Mouse (Mus musculus) spleen, adult 2 months (tissue): ENCODE measurements around the gene Phf2. TPM values are rescaled to one million over a fixed set of nuclear protein-coding genes. Genes with fewer than 3 reads are reported as not detected.

Source experiments
- DNase-seq, 2 experiments: peaks; one replicate each; pipeline versions ENCODE4 v3.0.0 to v3.0.0-alpha.2; 2012 to 2021; ENCODE audit warnings: low spot score in 2 of 2, low read depth in 1 of 2
- H3K27ac ChIP-seq: fragments of 200-500 bp; 2 replicates; pipeline ENCODE4 v1.5.1; 2012; ENCODE audit warnings: low read length, inconsistent platforms; ENCODE audit not compliant: insufficient read depth
- H3K27me3 ChIP-seq: fragments of 200-500 bp; 2 replicates; pipeline ENCODE4 v1.6.1; 2012; ENCODE audit warnings: mild to moderate bottlenecking, moderate library complexity, low read length, inconsistent platforms; ENCODE audit not compliant: control insufficient read depth, insufficient read depth
- H3K36me3 ChIP-seq: fragments of 200-500 bp; 2 replicates; pipeline ENCODE4 v1.6.1; 2012; ENCODE audit warnings: mild to moderate bottlenecking, low read length, inconsistent platforms; ENCODE audit not compliant: control insufficient read depth, insufficient read depth
- H3K4me1 ChIP-seq: fragments of 200-500 bp; 2 replicates; pipeline ENCODE4 v1.6.1; 2011; ENCODE audit warnings: inconsistent platforms; ENCODE audit not compliant: control insufficient read depth, insufficient read depth, insufficient read length
- H3K4me3 ChIP-seq: fragments of 200-500 bp; 2 replicates; pipeline ENCODE4 v1.5.1; 2011; ENCODE audit warnings: mild to moderate bottlenecking, inconsistent platforms; ENCODE audit not compliant: insufficient read depth, insufficient read length; ENCODE audit errors: extremely low read depth
- CTCF ChIP-seq: fragments of 200-500 bp; IDR thresholded peaks from 2 replicates; pipeline ENCODE4 v1.5.1; 2011; ENCODE audit warnings: mild to moderate bottlenecking, inconsistent platforms; ENCODE audit not compliant: insufficient read depth, insufficient read length, insufficient replicate concordance; ENCODE audit errors: extremely low read depth
- POLR2A ChIP-seq: fragments of 200-500 bp; IDR thresholded peaks from 2 replicates; pipeline ENCODE4 v1.6.1; 2011; ENCODE audit warnings: low read depth, low read length, inconsistent platforms
- WGBS: fragments of 180-500 bp; shearing (Covaris S2); methylation state at CpG from one replicate; pipeline ENCODE4 v1.1.7; 2018; 5-methylcytosine and 5-hydroxymethylcytosine counted together
- polyA plus RNA-seq: library from polyadenylated mRNA; depleted of rRNA; stranded (reverse); fragments of >200 nt; gene quantifications from 2 replicates; pipeline ENCODE4 v1.2.3, GENCODE M21; 2012; rRNA removed

Phf2 gene
- polyA plus RNA-seq, result 16.4 and 18.6 TPM in 2 replicates

GRCm38 (mm10) chr13:48870771-48871731 lies at the start of gene Phf2:
Gene Phf2, minus strand, starts transcription at chr13:48871119.
- H3K4me1 ChIP-seq, result peaks cover 18% of the 10 kb centered on the region; the same call in 1 of the 2 replicates
- no peaks in the 10 kb centered on the region for H3K27me3 ChIP-seq
- peak within 1 kb of the TSS; percentile 83 for H3K27ac ChIP-seq
- no peaks in the 10 kb centered on the region for H3K36me3 ChIP-seq
- TF ChIP-seq POLR2A (no peak), CTCF (no peak)
- DNase-seq, result peak in 1 of 2 experiments; percentile 27
- 20% methylated on average over 100 of the region's 117 CpGs for WGBS
- peak within 1 kb of the TSS; percentile 80 for H3K4me3 ChIP-seq

GRCm38 (mm10) chr13:48919756-48920415 lies 49.0 kb upstream of the Phf2 start:
- H3K4me3 ChIP-seq, result no peak overlapping the region
- H3K36me3 ChIP-seq, result peaks cover 29% of the 10 kb centered on the region
- no peak for DNase-seq
- no peaks in the 10 kb centered on the region for H3K27me3 ChIP-seq
- 83% methylated on average over 7 of the region's 7 CpGs for WGBS
- no peak overlapping the region for H3K27ac ChIP-seq
- no peaks in the 10 kb centered on the region for H3K4me1 ChIP-seq
- TF ChIP-seq POLR2A (no peak), CTCF (no peak)

- H3K4me1 ChIP-seq, result no peaks in the 10 kb centered on the region
- no peak for DNase-seq
- H3K27me3 ChIP-seq, result no peaks in the 10 kb centered on the region
- H3K4me3 ChIP-seq, result no peak overlapping the region
- WGBS, result 91% methylated on average over 3 of the region's 3 CpGs
- H3K36me3 ChIP-seq, result peaks cover 34% of the 10 kb centered on the region
- TF ChIP-seq POLR2A (no peak), CTCF (no peak)
- H3K27ac ChIP-seq, result no peak overlapping the region
These were observed 46.2 kb upstream of the Phf2 start for GRCm38 (mm10) chr13:48917113-48917599.

GRCm38 (mm10) chr13:48913680-48914079 lies 42.8 kb upstream of the Phf2 start:
- Histone ChIP-seq H3K4me3 (no peak overlapping the region), H3K27me3 (no peaks in the 10 kb centered on the region), H3K4me1 (no peaks in the 10 kb centered on the region), H3K27ac (no peak overlapping the region), H3K36me3 (peaks cover 43% of the 10 kb centered on the region)
- 90% methylated on average over 1 of the region's 1 CpGs for WGBS
- no peak for DNase-seq
- TF ChIP-seq CTCF, result no peak
- no peak for TF ChIP-seq POLR2A

GRCm38 (mm10) chr13:48913141-48913540 lies 42.2 kb upstream of the Phf2 start:
- WGBS, result 92% methylated on average over 3 of the region's 3 CpGs

GRCm38 (mm10) chr13:48911426-48911825 lies 40.5 kb upstream of the Phf2 start:
- no peaks in the 10 kb centered on the region for H3K4me1 ChIP-seq
- no peak overlapping the region for H3K4me3 ChIP-seq
- DNase-seq, result no peak
- no peak overlapping the region for H3K27ac ChIP-seq
- H3K27me3 ChIP-seq, result no peaks in the 10 kb centered on the region
- 90% methylated on average over 7 of the region's 7 CpGs for WGBS
- TF ChIP-seq CTCF (no peak), POLR2A (no peak)
- peaks cover 41% of the 10 kb centered on the region for H3K36me3 ChIP-seq

More at GRCm38 (mm10) chr13:48913141-48913540, 42.2 kb upstream of the Phf2 start:
- Histone ChIP-seq H3K4me1 (no peaks in the 10 kb centered on the region), H3K4me3 (no peak overlapping the region), H3K27ac (no peak overlapping the region), H3K36me3 (peaks cover 44% of the 10 kb centered on the region), H3K27me3 (no peaks in the 10 kb centered on the region)
- TF ChIP-seq POLR2A (no peak), CTCF (no peak)
- no peak for DNase-seq
